Mouse (Mus musculus): Measurements from ENCODE around the gene Znrf2. TPM values are rescaled to one million over a fixed set of nuclear protein-coding genes. Genes with fewer than 3 reads are reported as not detected.

Znrf2 gene
- polyA plus RNA-seq, 1 experiment: 37.0 TPM

DNA sequence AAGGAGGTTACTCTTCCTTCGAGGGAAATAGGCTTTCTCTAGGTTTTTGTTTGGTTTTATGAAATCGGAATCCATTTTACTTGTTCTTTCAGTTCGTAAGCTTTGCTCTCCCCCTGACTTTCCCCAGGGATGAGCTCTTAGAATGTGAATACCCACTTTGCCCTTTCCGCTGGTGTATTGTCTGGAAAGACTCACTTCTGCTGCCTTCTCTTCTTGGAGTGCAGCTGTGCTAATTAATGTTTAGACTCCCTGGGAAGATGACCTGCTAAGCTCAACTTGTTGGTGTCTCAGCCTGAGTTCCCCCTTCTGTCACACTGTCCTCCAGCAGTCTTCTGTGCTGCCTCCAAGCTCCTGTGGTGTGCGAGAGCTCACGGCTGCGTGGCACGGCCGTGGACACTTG, 73.5 kb downstream of the Znrf2 start:
- no peaks in the 10 kb centered on the region for H3K27me3 ChIP-seq (ENCODE audit: control insufficient read depth, insufficient read depth, low read length, poor library complexity, severe bottlenecking)
- peaks cover 14% of the 10 kb centered on the region for H3K36me3 ChIP-seq (ENCODE audit: control insufficient read depth, insufficient read depth, low read length, poor library complexity, severe bottlenecking)
- H3K9ac ChIP-seq (ENCODE audit: low read depth, poor library complexity, severe bottlenecking): no peak overlapping the region
- no peak overlapping the region for H3K4me3 ChIP-seq (ENCODE audit: low read depth, low read length)
- no peaks in the 10 kb centered on the region for H3K9me3 ChIP-seq (replicated peaks; ENCODE audit: control insufficient read depth, insufficient read depth, low read length, poor library complexity, severe bottlenecking)
- H3K27ac ChIP-seq (ENCODE audit: insufficient read depth, low read length): no peak overlapping the region
- TF ChIP-seq POLR2A (IDR thresholded peaks at IDR 0.05; ENCODE audit: insufficient read depth, low read length) (no peak), EP300 (IDR thresholded peaks at IDR 0.05; ENCODE audit: insufficient read depth, low read depth, low read length) (no peak), CTCF (IDR thresholded peaks at IDR 0.05; ENCODE audit: low read depth, low read length) (no peak)
- H3K4me1 ChIP-seq (ENCODE audit: control insufficient read depth, insufficient read depth, low read length): peaks cover 8% of the 10 kb centered on the region

GRCm38 (mm10) chr6:54891384-54891783, 74.7 kb downstream of the Znrf2 start:
- Histone ChIP-seq H3K36me3 (ENCODE audit: control insufficient read depth, insufficient read depth, low read length, poor library complexity, severe bottlenecking) (peaks cover 12% of the 10 kb centered on the region), H3K27ac (ENCODE audit: insufficient read depth, low read length) (no peak overlapping the region), H3K27me3 (ENCODE audit: control insufficient read depth, insufficient read depth, low read length, poor library complexity, severe bottlenecking) (no peaks in the 10 kb centered on the region), H3K9me3 (replicated peaks; ENCODE audit: control insufficient read depth, insufficient read depth, low read length, poor library complexity, severe bottlenecking) (no peaks in the 10 kb centered on the region), H3K4me1 (ENCODE audit: control insufficient read depth, insufficient read depth, low read length) (peaks cover 7% of the 10 kb centered on the region), H3K4me3 (ENCODE audit: low read depth, low read length) (no peak overlapping the region), H3K9ac (ENCODE audit: low read depth, poor library complexity, severe bottlenecking) (no peak overlapping the region)
- TF ChIP-seq POLR2A (IDR thresholded peaks at IDR 0.05; ENCODE audit: insufficient read depth, low read length): no peak
- no peak for TF ChIP-seq CTCF (IDR thresholded peaks at IDR 0.05; ENCODE audit: low read depth, low read length)
- TF ChIP-seq EP300 (IDR thresholded peaks at IDR 0.05; ENCODE audit: insufficient read depth, low read depth, low read length): no peak

GRCm38 (mm10) chr6:54900256-54900655, 83.5 kb downstream of the Znrf2 start:
- Histone ChIP-seq H3K9ac (ENCODE audit: low read depth, poor library complexity, severe bottlenecking) (no peak overlapping the region), H3K4me3 (ENCODE audit: low read depth, low read length) (no peak overlapping the region), H3K27ac (ENCODE audit: insufficient read depth, low read length) (no peak overlapping the region), H3K9me3 (replicated peaks; ENCODE audit: control insufficient read depth, insufficient read depth, low read length, poor library complexity, severe bottlenecking) (no peaks in the 10 kb centered on the region), H3K4me1 (ENCODE audit: control insufficient read depth, insufficient read depth, low read length) (no peaks in the 10 kb centered on the region), H3K36me3 (ENCODE audit: control insufficient read depth, insufficient read depth, low read length, poor library complexity, severe bottlenecking) (no peaks in the 10 kb centered on the region), H3K27me3 (ENCODE audit: control insufficient read depth, insufficient read depth, low read length, poor library complexity, severe bottlenecking) (no peaks in the 10 kb centered on the region)
- TF ChIP-seq POLR2A (IDR thresholded peaks at IDR 0.05; ENCODE audit: insufficient read depth, low read length) (no peak), CTCF (IDR thresholded peaks at IDR 0.05; ENCODE audit: low read depth, low read length) (no peak), EP300 (IDR thresholded peaks at IDR 0.05; ENCODE audit: insufficient read depth, low read depth, low read length) (no peak)

DNA sequence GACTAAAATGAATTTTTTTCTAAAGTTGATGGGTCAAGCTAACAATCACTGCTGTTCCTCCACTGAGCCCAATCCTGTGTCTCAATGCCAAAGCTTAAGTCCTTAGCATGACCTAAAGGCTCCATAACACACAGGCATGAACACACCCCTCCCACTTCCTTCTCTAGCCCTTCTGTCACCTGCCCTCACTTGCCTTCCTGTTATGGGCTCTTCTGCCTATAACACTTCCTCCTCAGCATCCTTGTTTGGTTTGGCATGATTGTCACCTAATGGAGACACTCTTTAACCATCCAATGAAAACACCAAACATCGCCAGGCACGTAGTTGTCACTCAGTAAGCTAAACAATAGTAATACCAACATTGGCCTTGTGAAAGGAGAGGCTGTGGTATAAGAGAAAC, 85.8 kb downstream of the Znrf2 start:
- Histone ChIP-seq H3K4me1 (ENCODE audit: control insufficient read depth, insufficient read depth, low read length) (no peaks in the 10 kb centered on the region), H3K36me3 (ENCODE audit: control insufficient read depth, insufficient read depth, low read length, poor library complexity, severe bottlenecking) (no peaks in the 10 kb centered on the region), H3K9ac (ENCODE audit: low read depth, poor library complexity, severe bottlenecking) (no peak overlapping the region), H3K4me3 (ENCODE audit: low read depth, low read length) (no peak overlapping the region), H3K27me3 (ENCODE audit: control insufficient read depth, insufficient read depth, low read length, poor library complexity, severe bottlenecking) (no peaks in the 10 kb centered on the region), H3K9me3 (replicated peaks; ENCODE audit: control insufficient read depth, insufficient read depth, low read length, poor library complexity, severe bottlenecking) (no peaks in the 10 kb centered on the region), H3K27ac (ENCODE audit: insufficient read depth, low read length) (no peak overlapping the region)
- TF ChIP-seq POLR2A (IDR thresholded peaks at IDR 0.05; ENCODE audit: insufficient read depth, low read length) (no peak), EP300 (IDR thresholded peaks at IDR 0.05; ENCODE audit: insufficient read depth, low read depth, low read length) (no peak), CTCF (IDR thresholded peaks at IDR 0.05; ENCODE audit: low read depth, low read length) (no peak)

DNA sequence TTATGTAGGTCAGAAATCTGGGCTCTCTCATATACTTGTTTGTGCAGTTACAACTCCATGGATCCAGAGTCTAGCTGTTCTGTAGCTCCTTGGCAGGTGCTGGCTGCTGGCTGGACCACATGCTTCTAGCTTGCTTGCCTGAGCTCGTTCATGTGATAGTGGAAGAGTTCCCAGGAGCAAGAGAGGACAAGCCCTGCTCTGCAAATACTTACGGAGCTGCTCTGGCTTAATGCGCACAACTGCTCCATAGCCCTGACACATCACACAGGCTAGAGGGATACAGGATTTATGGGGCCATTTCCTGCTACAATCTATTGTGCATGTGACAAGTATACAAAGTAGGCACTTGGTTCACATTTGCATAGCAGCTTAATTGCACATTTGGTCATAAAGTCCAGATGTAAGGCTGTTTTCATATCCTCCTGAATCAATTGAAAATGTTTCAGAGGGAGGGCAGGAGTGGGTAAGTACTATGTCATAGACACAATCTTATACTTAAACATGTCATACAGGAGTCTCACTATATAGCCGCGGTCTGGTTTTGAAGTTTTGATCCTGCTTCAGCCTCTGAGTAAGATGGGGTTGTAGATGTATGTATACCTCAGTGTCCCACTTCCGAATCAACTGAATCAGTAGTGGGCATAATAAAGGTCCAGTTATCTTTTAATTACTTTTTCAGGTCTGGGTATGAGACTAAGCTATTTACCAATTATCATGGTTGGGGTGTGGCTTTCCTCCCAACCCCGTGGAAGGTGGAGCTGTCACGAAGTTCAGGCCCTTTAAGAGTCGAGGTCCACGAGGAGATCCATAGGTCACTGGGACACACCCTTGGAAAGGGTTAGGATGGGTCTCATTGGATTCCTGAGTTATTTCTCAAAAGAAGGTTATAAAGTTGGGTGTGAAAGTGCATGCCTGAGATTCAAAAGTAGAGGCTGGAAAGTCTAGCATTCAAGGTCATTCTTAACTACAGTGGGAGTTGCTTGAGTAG, 89.6 kb downstream of the Znrf2 start:
- Histone ChIP-seq H3K27me3 (ENCODE audit: control insufficient read depth, insufficient read depth, low read length, poor library complexity, severe bottlenecking) (no peaks in the 10 kb centered on the region), H3K4me1 (ENCODE audit: control insufficient read depth, insufficient read depth, low read length) (no peaks in the 10 kb centered on the region), H3K9me3 (replicated peaks; ENCODE audit: control insufficient read depth, insufficient read depth, low read length, poor library complexity, severe bottlenecking) (no peaks in the 10 kb centered on the region), H3K36me3 (ENCODE audit: control insufficient read depth, insufficient read depth, low read length, poor library complexity, severe bottlenecking) (no peaks in the 10 kb centered on the region), H3K4me3 (ENCODE audit: low read depth, low read length) (no peak overlapping the region), H3K27ac (ENCODE audit: insufficient read depth, low read length) (no peak overlapping the region), H3K9ac (ENCODE audit: low read depth, poor library complexity, severe bottlenecking) (no peak overlapping the region)
- TF ChIP-seq POLR2A (IDR thresholded peaks at IDR 0.05; ENCODE audit: insufficient read depth, low read length) (no peak), CTCF (IDR thresholded peaks at IDR 0.05; ENCODE audit: low read depth, low read length) (no peak), EP300 (IDR thresholded peaks at IDR 0.05; ENCODE audit: insufficient read depth, low read depth, low read length) (no peak)

DNA sequence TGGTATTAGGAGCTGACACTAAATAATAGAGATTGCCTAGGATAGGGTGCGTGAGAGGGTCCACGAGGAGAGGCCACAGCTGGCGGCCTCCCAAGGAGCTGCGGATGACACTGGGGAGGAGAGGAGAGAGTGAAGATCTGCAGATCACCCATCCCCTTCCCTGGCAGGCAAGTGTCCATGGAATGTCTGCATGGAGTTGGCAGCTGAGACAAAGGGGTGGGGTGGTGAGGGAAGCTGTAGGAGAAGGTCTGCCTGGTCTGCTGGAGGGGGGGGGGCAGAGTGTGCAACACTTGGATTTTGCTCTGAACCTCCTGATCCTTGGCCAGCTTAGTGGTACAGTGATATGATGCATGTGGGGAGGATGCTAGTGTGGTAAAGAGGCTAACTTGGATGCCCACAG, 98.3 kb downstream of the Znrf2 start:
- no peak overlapping the region for H3K27ac ChIP-seq (ENCODE audit: insufficient read depth, low read length)
- H3K9ac ChIP-seq (ENCODE audit: low read depth, poor library complexity, severe bottlenecking): no peak overlapping the region
- no peaks in the 10 kb centered on the region for H3K36me3 ChIP-seq (ENCODE audit: control insufficient read depth, insufficient read depth, low read length, poor library complexity, severe bottlenecking)
- peaks cover 1% of the 10 kb centered on the region for H3K4me1 ChIP-seq (ENCODE audit: control insufficient read depth, insufficient read depth, low read length)
- no peaks in the 10 kb centered on the region for H3K9me3 ChIP-seq (replicated peaks; ENCODE audit: control insufficient read depth, insufficient read depth, low read length, poor library complexity, severe bottlenecking)
- H3K27me3 ChIP-seq (ENCODE audit: control insufficient read depth, insufficient read depth, low read length, poor library complexity, severe bottlenecking): no peaks in the 10 kb centered on the region
- TF ChIP-seq CTCF (IDR thresholded peaks at IDR 0.05; ENCODE audit: low read depth, low read length) (no peak), EP300 (IDR thresholded peaks at IDR 0.05; ENCODE audit: insufficient read depth, low read depth, low read length) (no peak), POLR2A (IDR thresholded peaks at IDR 0.05; ENCODE audit: insufficient read depth, low read length) (no peak)
- no peak overlapping the region for H3K4me3 ChIP-seq (ENCODE audit: low read depth, low read length)
